Mouse (Mus musculus) gonadal fat pad, adult 2 months (tissue): ENCODE measurements around the gene Trim80. TPM values are rescaled to one million over a fixed set of nuclear protein-coding genes. Genes with fewer than 3 reads are reported as not detected.

Experiments used
- DNase-seq: peaks from one replicate; pipeline ENCODE4 v3.0.0-alpha.2; 2012; ENCODE audit warnings: low read depth
- polyA plus RNA-seq: library from polyadenylated mRNA; depleted of rRNA; stranded (reverse); fragments of >200 nt; gene quantifications from 2 replicates; pipeline ENCODE4 v1.2.3, GENCODE M21; 2012; rRNA removed

Gene Trim80
- polyA plus RNA-seq = 0.57 and 1.1 TPM in 2 replicates

- no peak for DNase-seq
Observed at GRCm38 (mm10) chr11:115439906-115440595, at the start of gene Trim80. Gene Trim80, plus strand, starts transcription at chr11:115440545.

- no peak for DNase-seq
Observed at GRCm38 (mm10) chr11:115391358-115391757, 49.0 kb upstream of the Trim80 start.

- DNase-seq = no peak
Observed at GRCm38 (mm10) chr11:115393721-115394325, 46.5 kb upstream of the Trim80 start.

- no peak for DNase-seq
Observed at GRCm38 (mm10) chr11:115398085-115398484, 42.3 kb upstream of the Trim80 start.

GRCm38 (mm10) chr11:115400126-115400525, 40.2 kb upstream of the Trim80 start:
- no peak for DNase-seq

GRCm38 (mm10) chr11:115400630-115401391, 39.5 kb upstream of the Trim80 start:
- no peak for DNase-seq

GRCm38 (mm10) chr11:115403338-115404124, 36.8 kb upstream of the Trim80 start, which contains the start of gene Mrpl58:
Gene Mrpl58, plus strand, starts transcription at chr11:115403752.
- DNase-seq = no peak

GRCm38 (mm10) chr11:115405723-115406122, 34.6 kb upstream of the Trim80 start:
- DNase-seq = no peak

- DNase-seq = no peak
Observed at GRCm38 (mm10) chr11:115406858-115407401, 33.4 kb upstream of the Trim80 start.

- DNase-seq = no peak
Observed at GRCm38 (mm10) chr11:115408266-115408920, 32.0 kb upstream of the Trim80 start.

- no peak for DNase-seq
Observed at GRCm38 (mm10) chr11:115409556-115409955, 30.8 kb upstream of the Trim80 start.

GRCm38 (mm10) chr11:115419531-115420237, 20.7 kb upstream of the Trim80 start, which contains the start of the genes Atp5h and Kctd2:
Gene Atp5h, minus strand, starts transcription at chr11:115419962.
Gene Kctd2, plus strand, starts transcription at chr11:115420128.
- DNase-seq = peak; percentile 63

- DNase-seq = no peak
Observed at GRCm38 (mm10) chr11:115420336-115421190, 19.8 kb upstream of the Trim80 start.

- DNase-seq = no peak
Observed at GRCm38 (mm10) chr11:115421328-115421727, 19.0 kb upstream of the Trim80 start.

- no peak for DNase-seq
Observed at GRCm38 (mm10) chr11:115421972-115422371, 18.4 kb upstream of the Trim80 start.

GRCm38 (mm10) chr11:115423091-115423490, 17.3 kb upstream of the Trim80 start:
- no peak for DNase-seq

- DNase-seq = no peak
Observed at GRCm38 (mm10) chr11:115424666-115425065, 15.7 kb upstream of the Trim80 start.

- no peak for DNase-seq
Observed at GRCm38 (mm10) chr11:115425671-115426070, 14.7 kb upstream of the Trim80 start.
